Mouse (Mus musculus) gastrocnemius, adult 2 months (tissue): ENCODE data around the gene Dapk3. TPM values are rescaled to one million over a fixed set of nuclear protein-coding genes. Genes with fewer than 3 reads are reported as not detected.

Experiments used
- DNase-seq: peaks from one replicate; pipeline ENCODE4 v3.0.0; 2022
- H3K27ac ChIP-seq: fragments of 200-600 bp; 2 replicates; pipeline ENCODE4 v1.8.1; 2022; ENCODE audit warnings: mild to moderate bottlenecking
- H3K4me3 ChIP-seq: fragments of 200-600 bp; 2 replicates; pipeline ENCODE4 v1.8.1; 2022; ENCODE audit warnings: mild to moderate bottlenecking, moderate library complexity
- CTCF ChIP-seq: fragments of 200-600 bp; IDR thresholded peaks from 2 replicates; pipeline ENCODE4 v1.8.1; 2022; ENCODE audit warnings: antibody characterized with exemption, mild to moderate bottlenecking, moderate library complexity
- intact Hi-C: fragments of 180-260 bp; cut with DNase I; formaldehyde crosslinking; loops from one replicate; pipeline ENCODE4 v1.15.1; 2025
- total RNA-seq, 2 experiments: library from RNA; stranded (reverse); gene quantifications; 2 replicates each; pipeline ENCODE4 v1.2.3; 2021

The Dapk3 gene
- total RNA-seq, 2 experiments from 2014 or later = 22.1 to 24.9 TPM

DNA sequence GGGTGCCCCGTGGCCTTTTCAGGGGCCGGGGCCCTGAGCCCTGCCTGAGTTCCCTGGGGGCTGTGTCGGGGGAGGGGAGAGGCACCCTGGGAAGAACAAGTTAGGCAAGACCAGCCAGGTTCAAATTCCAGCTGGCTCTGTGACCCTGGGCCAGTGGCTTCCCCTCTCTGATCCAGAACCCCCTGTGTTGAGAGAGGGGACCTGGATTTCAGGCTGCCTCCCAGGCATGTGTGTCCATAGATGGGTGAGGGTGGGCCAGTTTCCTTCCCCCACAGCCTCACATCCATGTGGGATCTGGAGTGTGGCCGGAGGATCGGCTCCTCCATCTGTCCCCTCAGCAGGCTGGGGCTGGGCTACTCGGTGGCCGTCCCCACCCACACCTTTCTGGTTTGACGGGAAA lies 42.8 kb upstream of the Dapk3 start:
- DNase-seq = peak; percentile 47
- peak overlapping the region; percentile 88 for H3K4me3 ChIP-seq
- intact Hi-C loops = loop anchor here (2.0 kb wide), 1 partner anchor 27 kb away; the partner anchor contains the start of gene Pias4
- TF ChIP-seq CTCF = no peak
- peak overlapping the region; percentile 98 for H3K27ac ChIP-seq

DNA sequence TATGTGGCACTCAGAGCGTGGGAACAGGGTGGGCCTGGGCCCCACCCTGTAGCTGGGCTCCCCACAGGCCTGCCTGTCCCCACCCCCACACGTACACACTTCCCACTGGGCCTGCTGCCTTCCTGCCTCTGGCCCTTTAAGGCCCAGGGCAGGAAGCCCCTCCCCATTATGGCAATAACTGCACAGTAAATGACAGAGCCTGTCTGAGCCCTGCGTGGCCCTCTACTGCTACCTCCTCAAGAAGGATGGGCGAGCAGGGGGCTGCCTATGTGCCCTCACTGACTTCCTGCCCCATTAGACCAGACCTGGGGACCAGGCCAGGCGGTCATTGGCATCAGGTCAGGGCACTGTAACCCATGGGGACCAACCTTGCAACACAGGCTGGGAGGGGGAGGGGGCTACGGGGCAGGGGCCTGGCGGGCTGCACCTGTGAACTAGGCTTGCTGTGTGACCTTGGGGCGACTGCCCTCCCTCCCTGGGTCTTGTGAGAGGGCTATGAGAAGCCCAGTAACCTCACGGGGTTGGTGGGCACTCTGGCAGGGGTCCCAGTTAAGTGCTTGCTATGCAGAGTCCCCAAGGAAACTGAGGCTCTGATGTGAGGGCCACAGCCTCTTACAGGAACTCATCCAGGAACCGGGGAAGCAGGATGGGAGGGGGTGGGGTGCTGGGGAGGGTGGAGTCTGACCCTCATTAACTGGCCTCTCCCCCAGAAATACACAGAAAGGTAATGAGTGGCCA lies 41.9 kb upstream of the Dapk3 start:
- no peak for TF ChIP-seq CTCF
- H3K27ac ChIP-seq = peak overlapping the region; percentile 98
- intact Hi-C loops = loop anchor here (2.0 kb wide), 1 partner anchor 26 kb away; the partner anchor contains the start of gene Pias4
- peak overlapping the region; percentile 88 for H3K4me3 ChIP-seq
- peak; percentile 68 for DNase-seq

DNA sequence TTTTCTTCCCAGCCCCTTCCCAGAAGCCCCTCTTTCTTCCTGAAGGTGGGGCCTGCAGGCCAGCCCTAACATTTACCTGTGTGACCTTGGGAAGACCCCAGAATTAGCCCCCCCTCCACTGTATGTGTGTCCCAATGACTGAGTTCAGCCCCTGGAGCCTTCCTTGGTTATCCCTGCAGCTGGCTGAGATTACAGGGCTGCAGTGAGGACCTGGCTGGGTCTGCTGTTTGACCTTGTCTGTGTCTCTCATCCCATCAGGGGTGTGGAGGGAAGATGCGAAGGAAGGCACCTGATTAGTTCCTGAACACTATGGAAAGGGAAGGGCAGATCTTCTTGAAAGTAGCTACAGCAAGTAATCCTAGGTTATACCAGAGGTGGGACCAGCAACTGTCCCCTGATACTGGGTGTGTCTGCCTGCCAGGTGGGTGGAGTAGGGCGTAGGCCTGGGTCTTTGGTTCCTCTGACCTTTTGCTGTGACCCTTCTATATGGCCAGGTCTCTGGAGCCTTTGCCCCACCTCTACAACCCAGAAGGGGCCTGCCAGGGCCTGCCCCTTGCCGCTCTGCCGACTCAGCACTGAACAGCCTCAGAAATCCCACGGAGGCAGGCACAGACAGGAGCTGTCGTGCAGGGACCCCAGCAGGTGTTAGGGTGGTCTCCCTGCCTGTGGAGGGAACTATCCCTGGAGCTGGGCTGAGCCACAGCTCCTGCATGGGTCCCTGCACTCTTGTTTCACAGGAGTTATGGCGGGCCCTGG lies 41.2 kb upstream of the Dapk3 start:
- peak overlapping the region; percentile 98 for H3K27ac ChIP-seq
- no peak for DNase-seq
- TF ChIP-seq CTCF = no peak
- intact Hi-C loops = loop anchor here (2.0 kb wide), 1 partner anchor 25 kb away; the partner anchor contains the start of gene Pias4
- peak overlapping the region; percentile 88 for H3K4me3 ChIP-seq

DNA sequence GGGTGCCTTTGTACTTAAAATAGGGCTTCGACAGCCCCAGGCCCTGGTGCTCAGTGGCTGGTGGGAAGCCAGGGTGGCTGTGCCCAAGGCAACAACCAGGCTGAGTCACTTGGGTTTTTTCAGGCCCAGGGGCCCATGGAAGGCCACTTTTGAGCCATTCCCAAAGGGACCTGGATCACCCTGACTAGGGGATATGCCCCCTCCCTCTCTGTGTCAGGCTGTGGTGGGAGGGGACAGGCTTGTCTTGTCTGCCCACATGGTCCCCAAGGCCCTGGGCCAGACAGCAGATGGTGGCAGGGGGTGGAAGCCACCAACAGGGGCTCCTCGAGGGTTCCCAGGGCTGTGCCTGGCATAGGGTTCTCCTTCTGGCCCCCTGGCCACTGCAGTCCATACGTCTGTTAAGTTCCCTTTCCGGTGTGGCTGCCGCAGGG lies 40.2 kb upstream of the Dapk3 start:
- DNase-seq = no peak
- no peak for TF ChIP-seq CTCF
- H3K4me3 ChIP-seq = peak overlapping the region; percentile 45
- intact Hi-C loops = no loop called here
- peak overlapping the region; percentile 98 for H3K27ac ChIP-seq

DNA sequence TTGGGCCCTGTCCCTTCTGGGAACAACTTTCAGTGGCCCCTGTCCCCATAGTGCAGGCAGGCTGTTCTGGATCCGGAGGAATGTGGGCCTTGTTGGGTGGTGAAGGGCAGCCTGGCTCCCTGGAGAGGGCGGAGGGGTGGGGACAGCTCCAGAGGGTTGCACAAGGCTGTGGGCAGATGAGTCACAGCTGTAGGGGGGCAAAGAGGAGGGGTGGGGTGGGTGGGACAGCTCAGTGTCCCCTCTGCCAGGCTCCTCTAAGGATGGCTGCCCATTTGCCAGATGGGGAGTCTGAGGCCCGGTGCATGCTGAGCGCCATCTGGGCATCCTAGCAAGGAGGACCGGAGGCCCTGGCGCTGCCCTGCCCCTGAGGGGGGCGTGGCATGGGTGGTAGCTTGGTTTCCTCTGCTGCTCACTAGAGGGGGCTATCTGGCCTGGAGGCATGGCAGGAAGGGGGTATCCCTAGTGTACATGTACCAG lies 39.6 kb upstream of the Dapk3 start:
- intact Hi-C loops = no loop called here
- peak overlapping the region; percentile 98 for H3K27ac ChIP-seq
- H3K4me3 ChIP-seq = peak overlapping the region; percentile 45
- peak; percentile 61 for DNase-seq
- no peak; the same call in 1 of the 2 replicates for TF ChIP-seq CTCF

DNA sequence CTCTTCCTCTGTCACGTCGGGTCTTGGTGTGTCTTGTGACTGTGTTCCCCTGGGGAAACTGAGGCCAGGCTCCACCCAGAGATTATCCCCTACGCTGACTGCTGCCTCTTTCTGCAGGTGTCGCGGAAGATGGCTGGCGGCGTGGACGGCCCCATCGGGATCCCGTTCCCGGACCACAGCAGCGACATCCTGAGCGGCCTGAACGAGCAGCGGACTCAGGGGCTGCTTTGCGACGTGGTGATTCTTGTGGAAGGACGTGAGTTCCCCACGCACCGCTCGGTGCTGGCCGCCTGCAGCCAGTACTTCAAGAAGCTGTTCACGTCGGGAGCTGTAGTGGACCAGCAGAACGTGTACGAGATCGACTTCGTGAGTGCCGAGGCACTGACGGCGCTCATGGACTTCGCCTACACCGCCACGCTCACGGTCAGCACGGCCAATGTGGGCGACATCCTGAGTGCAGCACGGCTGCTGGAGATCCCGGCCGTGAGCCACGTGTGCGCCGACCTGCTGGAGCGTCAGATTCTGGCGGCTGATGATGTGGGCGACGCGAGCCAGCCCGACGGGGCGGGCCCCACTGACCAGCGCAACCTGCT lies 38.9 kb upstream of the Dapk3 start:
- H3K4me3 ChIP-seq = no peak overlapping the region; the same call in 1 of the 2 replicates
- no peak overlapping the region for H3K27ac ChIP-seq
- TF ChIP-seq CTCF = no peak
- DNase-seq = no peak
- intact Hi-C loops = no loop called here

DNA sequence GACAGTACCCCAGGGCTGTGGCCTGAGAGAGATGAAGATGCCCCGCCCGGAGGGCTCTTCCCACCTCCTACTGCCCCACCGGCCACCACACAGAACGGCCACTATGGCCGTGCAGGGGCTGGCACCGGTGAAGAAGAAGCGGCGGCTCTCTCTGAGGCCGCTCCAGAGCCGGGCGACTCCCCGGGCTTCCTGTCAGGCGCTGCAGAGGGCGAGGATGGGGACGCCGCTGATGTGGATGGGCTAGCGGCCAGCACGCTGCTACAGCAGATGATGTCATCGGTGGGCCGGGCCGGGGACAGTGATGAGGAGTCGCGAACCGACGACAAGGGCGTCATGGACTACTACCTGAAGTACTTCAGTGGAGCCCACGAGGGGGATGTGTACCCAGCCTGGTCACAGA lies 38.1 kb upstream of the Dapk3 start:
- DNase-seq = peak; percentile 62
- Histone ChIP-seq H3K4me3 (peak overlapping the region; percentile 40), H3K27ac (peak overlapping the region; percentile 28; the same call in 1 of the 2 replicates)
- intact Hi-C loops = no loop called here
- TF ChIP-seq CTCF = no peak

DNA sequence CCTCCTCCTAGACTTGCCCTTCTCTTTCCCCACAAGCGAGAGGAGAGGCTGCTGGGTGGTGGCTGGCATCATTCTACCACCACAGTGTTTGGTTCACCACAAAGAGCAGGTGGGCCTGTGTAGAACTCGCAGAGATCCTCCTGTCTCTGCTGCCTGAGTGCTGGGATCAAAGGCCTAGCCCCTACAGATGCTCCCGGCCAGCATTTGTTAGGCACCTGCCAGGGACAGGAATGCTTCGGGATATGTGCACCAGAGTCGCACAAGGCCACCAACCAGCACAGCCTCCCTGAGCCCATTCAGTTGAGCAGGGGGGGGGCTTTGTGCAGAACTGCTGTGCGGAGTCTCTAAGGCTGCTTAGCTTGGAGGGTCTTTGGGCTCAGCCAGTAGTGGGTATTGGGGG lies 37.5 kb upstream of the Dapk3 start:
- intact Hi-C loops = no loop called here
- Histone ChIP-seq H3K4me3 (peak overlapping the region; percentile 4), H3K27ac (peak overlapping the region; percentile 36; the same call in 1 of the 2 replicates)
- TF ChIP-seq CTCF = no peak
- DNase-seq = no peak

DNA sequence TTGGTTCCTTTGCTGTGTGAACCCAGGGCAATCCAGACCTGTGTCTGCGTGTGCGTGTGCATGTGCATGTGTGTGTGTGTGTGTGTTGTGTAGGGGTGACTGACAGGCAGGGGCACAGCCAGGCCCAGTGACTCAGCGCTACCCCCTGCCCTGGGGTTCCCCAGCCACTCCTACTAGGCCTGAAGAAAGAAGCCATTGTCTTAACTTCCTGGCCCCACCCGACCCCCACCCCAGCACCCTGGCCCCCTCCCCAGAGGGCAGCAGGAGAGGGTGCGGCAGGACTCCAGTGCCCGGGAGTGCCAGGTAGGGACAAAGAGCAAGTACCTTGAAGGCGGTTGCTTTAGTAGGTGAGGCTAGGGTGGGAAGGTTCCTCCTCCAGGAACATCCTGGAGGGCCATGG lies 37.0 kb upstream of the Dapk3 start:
- DNase-seq = no peak
- H3K4me3 ChIP-seq = peak overlapping the region; percentile 4; the same call in 1 of the 2 replicates
- no peak for TF ChIP-seq CTCF
- peak overlapping the region; percentile 36 for H3K27ac ChIP-seq
- intact Hi-C loops = no loop called here

DNA sequence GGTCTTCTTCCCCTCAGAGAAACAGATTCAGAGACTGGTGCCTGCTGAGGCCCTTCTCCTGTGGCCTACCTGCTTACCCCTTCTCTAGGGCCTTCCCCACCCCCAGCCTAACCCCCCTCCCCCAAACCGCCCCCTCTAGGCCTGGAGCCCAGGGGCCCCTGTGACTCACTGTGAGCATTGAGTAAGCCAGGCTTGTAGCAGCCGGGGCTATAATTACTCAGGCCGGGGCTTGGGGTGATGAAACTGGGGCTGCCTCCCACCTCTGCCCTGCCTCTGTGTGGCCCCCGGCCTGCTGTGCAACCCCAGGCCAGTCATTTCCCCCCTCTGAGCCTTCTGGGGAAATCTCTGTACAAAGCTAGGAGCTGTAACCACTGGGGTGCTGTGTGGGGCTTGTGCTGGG lies 36.5 kb upstream of the Dapk3 start:
- DNase-seq = no peak
- TF ChIP-seq CTCF = no peak
- intact Hi-C loops = no loop called here
- Histone ChIP-seq H3K4me3 (peak overlapping the region; percentile 30), H3K27ac (peak overlapping the region; percentile 36)

DNA sequence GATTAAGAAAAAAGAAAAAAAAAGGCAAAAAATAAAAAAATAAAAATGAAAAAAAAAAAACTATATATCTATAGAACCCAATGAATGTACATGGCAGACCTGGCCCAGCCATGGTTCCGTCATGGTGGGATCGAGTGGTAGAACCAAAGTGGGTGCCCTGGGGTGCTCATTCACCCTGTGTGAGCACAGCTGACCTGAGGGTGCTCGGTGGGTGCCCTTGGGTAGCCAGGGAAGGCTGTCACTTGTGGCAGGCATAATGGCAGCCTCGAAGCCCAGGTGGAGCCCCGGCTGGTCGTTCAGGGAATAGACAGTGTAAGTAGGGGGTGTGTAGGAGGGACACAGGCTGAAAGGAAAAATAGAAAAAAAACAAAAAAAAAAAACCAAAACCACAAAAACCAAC lies 31.5 kb upstream of the Dapk3 start:
- Histone ChIP-seq H3K4me3 (no peak overlapping the region), H3K27ac (no peak overlapping the region)
- intact Hi-C loops = no loop called here
- TF ChIP-seq CTCF = no peak
- DNase-seq = no peak

DNA sequence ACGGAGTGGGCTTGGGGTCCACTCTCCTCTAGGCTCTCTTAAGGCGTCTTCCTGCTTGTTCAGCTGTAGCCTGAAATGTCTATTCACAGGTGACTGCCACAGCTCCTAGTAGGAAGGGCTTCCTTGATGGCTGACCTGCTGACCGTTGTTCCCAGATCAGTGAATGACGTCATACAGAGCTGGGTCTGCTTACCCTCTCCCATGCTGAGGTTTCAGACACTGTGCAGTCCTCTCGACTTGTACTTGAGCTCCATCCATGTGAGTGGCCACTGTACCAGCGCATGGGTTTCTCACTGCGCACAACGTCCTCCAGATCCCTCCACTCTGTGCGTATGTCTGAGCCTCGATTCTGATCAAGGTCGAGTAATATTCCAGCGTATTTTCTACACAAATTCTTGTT lies 30.2 kb upstream of the Dapk3 start:
- no peak overlapping the region for H3K4me3 ChIP-seq
- DNase-seq = no peak
- no peak for TF ChIP-seq CTCF
- intact Hi-C loops = no loop called here
- H3K27ac ChIP-seq = peak overlapping the region; percentile 62

DNA sequence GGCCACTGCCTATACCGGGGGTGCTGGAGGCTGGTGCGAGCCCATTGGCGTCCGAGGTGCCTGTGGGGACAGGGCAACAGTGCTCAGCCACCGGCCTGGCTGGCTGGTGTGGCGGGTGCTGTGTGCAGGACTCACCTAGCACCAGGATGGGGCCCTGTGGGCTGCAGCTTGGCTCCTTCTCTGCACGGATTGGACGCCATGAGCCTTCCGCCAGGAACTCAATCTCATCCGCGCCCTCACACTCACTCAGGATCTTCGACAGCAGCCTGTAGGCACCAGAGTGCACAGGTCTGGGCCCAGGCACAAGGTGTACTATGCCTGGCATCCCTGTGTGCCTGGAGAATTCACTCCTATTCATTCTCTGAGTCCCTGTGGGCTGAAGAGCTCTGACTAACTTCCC lies 28.5 kb upstream of the Dapk3 start:
- intact Hi-C loops = no loop called here
- H3K27ac ChIP-seq = peak overlapping the region; percentile 43; the same call in 1 of the 2 replicates
- no peak for DNase-seq
- TF ChIP-seq CTCF = no peak
- H3K4me3 ChIP-seq = no peak overlapping the region
